Mouse (Mus musculus) lung, embryonic 16.5 days (tissue): ENCODE measurements around the gene Tmem72. TPM values are rescaled to one million over a fixed set of nuclear protein-coding genes. Genes with fewer than 3 reads are reported as not detected.
A peak's percentile ranks its signal among the peaks of the same experiment; 100 is the strongest.

ENCODE experiments used
- ATAC-seq: fragments of 200-750 bp; cut with Nextera tagmentation; 2 replicates; pipeline ENCODE4 v1.8.0; 2017; ENCODE audit warnings: low read depth, mild to moderate bottlenecking, moderate library complexity
- H3K27ac ChIP-seq: fragments of 300-500 bp; sonication (generic); 2 replicates; pipeline ENCODE4 v1.5.1; 2014; ENCODE audit warnings: mild to moderate bottlenecking, control low read depth, low read length
- H3K27me3 ChIP-seq: fragments of 300-500 bp; sonication (generic); 2 replicates; pipeline ENCODE4 v1.6.1; 2014; ENCODE audit warnings: low read depth, low read length, mixed read lengths; ENCODE audit not compliant: control insufficient read depth, insufficient read depth
- H3K36me3 ChIP-seq: fragments of 300-500 bp; sonication (generic); 2 replicates; pipeline ENCODE4 v1.6.1; 2014; ENCODE audit warnings: low read length; ENCODE audit not compliant: control insufficient read depth, insufficient read depth
- H3K4me1 ChIP-seq: fragments of 300-500 bp; sonication (generic); replicated peaks from 2 replicates; pipeline ENCODE4 v1.6.1; 2014; ENCODE audit warnings: low read length, mixed read lengths; ENCODE audit not compliant: control insufficient read depth, insufficient read depth
- H3K4me2 ChIP-seq: fragments of 300-500 bp; sonication (generic); 2 replicates; pipeline ENCODE4 v1.6.1; 2014; ENCODE audit warnings: low read depth, low read length, control low read depth
- H3K4me3 ChIP-seq: fragments of 300-500 bp; sonication (generic); 2 replicates; pipeline ENCODE4 v1.5.1; 2014; ENCODE audit warnings: mild to moderate bottlenecking, low read length, control low read depth
- H3K9ac ChIP-seq: fragments of 300-500 bp; sonication (generic); 2 replicates; pipeline ENCODE4 v1.6.1; 2014; ENCODE audit warnings: low read length, control low read depth
- H3K9me3 ChIP-seq: fragments of 300-500 bp; sonication (generic); 2 replicates; pipeline ENCODE4 v1.6.1; 2016; ENCODE audit warnings: low read length; ENCODE audit not compliant: control insufficient read depth
- WGBS: fragments of 180-500 bp; shearing (Covaris S2); extraction: QIAGEN DNeasy Blood & Tissue Kit; methylation state at CpG from one replicate; pipeline ENCODE4 v1.1.7; 2014; 5-methylcytosine and 5-hydroxymethylcytosine counted together
- polyA plus RNA-seq: library from polyadenylated mRNA; unstranded; fragments of >200 nt; fragmentation: Nextera tagmentation; extraction: Ambion mirVana; gene quantifications from 2 replicates; pipeline ENCODE4 v1.2.1, GENCODE M21; 2015

Gene Tmem72
- polyA plus RNA-seq, result 0.05 and 0.06 TPM in 2 replicates

DNA sequence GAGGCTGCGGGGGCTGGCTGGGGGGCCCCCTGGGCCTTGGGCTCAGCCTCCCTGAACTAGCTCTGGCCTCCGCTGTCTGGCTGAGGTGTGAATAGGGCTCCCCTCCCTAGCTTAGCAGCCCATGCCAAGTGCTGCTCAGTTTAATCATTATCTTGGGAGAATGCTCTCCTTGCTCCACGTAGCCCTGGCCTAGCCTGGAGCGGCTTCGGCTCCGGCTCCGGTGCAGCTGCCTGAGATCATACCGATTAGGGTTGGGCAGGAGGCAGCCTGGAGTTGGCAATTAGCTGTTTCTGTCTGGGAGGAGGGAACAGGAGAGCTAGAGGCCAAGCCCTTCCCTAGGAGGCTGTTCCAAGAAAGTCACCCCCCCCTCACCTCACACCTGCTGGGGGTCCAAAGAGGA lies at the start of gene Tmem72:
Gene Tmem72 (minus strand): TSS at position 248 of the 400 bp plus-strand sequence.
- Histone ChIP-seq H3K36me3 (no peaks in the 10 kb centered on the region), H3K27me3 (no peaks in the 10 kb centered on the region), H3K4me3 (no peak within 1 kb of the TSS), H3K4me2 (no peak within 1 kb of the TSS), H3K27ac (no peak within 1 kb of the TSS), H3K9me3 (no peaks in the 10 kb centered on the region), H3K4me1 (no peaks in the 10 kb centered on the region), H3K9ac (no peak within 1 kb of the TSS)
- WGBS, result 50% methylated on average over 8 of the region's 8 CpGs
- peak; percentile 62; the same call in 1 of the 2 replicates for ATAC-seq

DNA sequence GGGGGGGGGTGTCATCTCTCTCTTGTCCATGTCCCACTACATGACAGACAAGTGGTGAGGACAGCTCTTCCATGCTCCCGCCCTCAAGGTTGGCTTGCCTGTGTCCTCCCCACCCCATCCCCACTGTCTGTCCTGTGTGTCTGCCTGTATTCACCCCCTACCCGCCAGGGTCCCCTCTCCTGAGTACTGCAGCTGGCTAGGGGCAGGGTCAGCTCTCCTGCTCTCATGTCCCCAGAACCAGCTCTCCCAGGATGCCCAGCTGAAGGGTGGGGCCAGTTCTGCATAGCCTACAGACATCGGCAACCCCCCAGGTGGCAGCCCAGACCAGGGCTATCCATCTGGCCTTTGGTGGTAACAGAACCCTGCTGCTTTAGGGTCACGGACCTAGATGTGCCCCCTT lies 47.8 kb upstream of the Tmem72 start:
- Histone ChIP-seq H3K4me2 (no peak overlapping the region), H3K9ac (no peak overlapping the region), H3K27me3 (no peaks in the 10 kb centered on the region), H3K9me3 (no peaks in the 10 kb centered on the region), H3K4me3 (no peak overlapping the region), H3K27ac (no peak overlapping the region), H3K4me1 (no peaks in the 10 kb centered on the region), H3K36me3 (no peaks in the 10 kb centered on the region)
- WGBS, result 78% methylated on average over 4 of the region's 4 CpGs
- ATAC-seq, result no peak

DNA sequence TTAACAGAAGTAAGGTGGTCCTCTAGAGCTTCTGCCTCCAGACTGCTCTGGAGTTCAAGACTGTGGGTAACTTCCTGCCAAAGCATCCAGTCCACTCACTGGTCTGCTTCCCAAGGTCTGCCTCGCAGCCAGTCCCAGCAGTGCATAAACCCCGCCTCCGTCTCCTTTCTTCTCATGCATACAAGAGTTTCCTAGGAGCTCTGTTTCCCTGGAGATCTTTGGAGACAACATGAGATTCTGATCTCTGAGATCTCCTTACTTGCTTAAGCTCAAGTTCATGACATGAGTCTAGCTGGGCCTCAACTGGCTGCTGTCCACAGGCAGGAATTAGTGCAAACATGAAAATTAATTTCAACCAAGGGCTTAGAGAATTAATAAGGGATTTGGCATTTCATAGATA lies 45.6 kb upstream of the Tmem72 start:
- H3K9me3 ChIP-seq, result no peaks in the 10 kb centered on the region
- H3K4me2 ChIP-seq, result no peak overlapping the region
- no peaks in the 10 kb centered on the region for H3K27me3 ChIP-seq
- no peaks in the 10 kb centered on the region for H3K4me1 ChIP-seq
- no peak overlapping the region for H3K4me3 ChIP-seq
- no peaks in the 10 kb centered on the region for H3K36me3 ChIP-seq
- H3K27ac ChIP-seq, result no peak overlapping the region
- WGBS, result 52% methylated on average over 3 of the region's 3 CpGs
- H3K9ac ChIP-seq, result no peak overlapping the region
- ATAC-seq, result no peak

DNA sequence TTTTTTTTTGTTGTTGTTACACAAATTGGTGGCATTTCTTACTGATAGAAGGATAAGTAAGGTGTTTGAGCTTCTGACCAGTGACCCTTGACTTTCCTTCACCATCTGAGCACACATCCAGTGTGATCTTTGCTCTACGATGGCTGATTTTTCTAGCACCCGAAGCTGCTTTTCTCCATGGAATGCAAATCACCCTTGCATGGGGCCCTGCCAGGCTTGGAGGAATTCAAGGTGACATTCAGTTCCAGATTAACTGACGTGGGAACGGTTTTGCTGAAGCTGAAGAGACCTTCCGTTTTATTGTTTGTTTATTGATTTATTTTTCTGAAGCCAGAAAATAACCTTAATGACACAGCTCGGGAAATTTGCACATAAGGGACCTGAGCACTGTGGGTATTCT lies 43.5 kb upstream of the Tmem72 start:
- ATAC-seq, result no peak
- Histone ChIP-seq H3K36me3 (no peaks in the 10 kb centered on the region), H3K4me2 (no peak overlapping the region), H3K27ac (no peak overlapping the region), H3K9ac (no peak overlapping the region), H3K4me3 (no peak overlapping the region), H3K27me3 (no peaks in the 10 kb centered on the region), H3K4me1 (no peaks in the 10 kb centered on the region), H3K9me3 (no peaks in the 10 kb centered on the region)
- WGBS, result 77% methylated on average over 6 of the region's 6 CpGs

DNA sequence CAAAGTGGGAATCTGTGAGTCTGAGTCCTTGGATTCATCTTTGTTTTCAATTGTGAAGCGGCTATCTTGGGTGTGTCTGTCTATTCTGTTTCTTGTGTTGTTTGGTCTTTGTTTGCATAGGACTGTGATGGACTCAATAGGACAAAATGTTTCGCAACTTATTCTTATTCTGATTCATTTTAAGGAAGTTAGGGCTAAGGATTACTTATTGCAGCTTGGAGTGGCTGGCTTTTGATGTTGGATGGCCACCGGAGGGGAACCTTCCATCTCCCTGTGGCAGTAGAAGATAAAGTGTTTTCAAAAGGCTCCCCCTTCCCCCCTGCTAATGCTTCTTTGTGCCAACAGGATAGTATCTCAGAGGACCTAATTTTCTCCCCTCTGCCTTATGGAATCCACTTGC lies 39.7 kb upstream of the Tmem72 start:
- 83% methylated on average over 3 of the region's 3 CpGs for WGBS
- H3K4me1 ChIP-seq, result no peaks in the 10 kb centered on the region
- no peak overlapping the region for H3K4me3 ChIP-seq
- H3K36me3 ChIP-seq, result no peaks in the 10 kb centered on the region
- no peak overlapping the region for H3K4me2 ChIP-seq
- no peaks in the 10 kb centered on the region for H3K27me3 ChIP-seq
- ATAC-seq, result no peak
- H3K9me3 ChIP-seq, result no peaks in the 10 kb centered on the region
- H3K9ac ChIP-seq, result no peak overlapping the region
- no peak overlapping the region for H3K27ac ChIP-seq

DNA sequence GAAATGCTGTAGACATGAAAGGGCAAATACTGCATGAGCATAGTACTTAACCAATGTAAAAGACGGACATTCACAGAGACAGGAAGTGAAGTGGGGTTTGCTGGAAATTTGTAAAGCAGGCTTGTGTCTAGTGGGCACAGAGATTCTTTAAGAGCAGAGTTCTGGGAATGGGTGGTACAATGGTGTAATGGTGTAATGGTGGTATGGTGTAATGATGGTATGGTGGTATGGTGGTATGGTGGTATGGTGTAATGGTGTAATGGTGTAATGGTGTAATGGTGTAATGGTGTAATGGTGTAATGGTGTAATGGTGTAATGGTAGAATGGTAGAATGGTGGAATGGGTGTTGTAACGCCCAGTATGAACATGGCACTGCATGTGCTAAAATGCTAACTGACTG lies 21.3 kb upstream of the Tmem72 start:
- no peak overlapping the region for H3K9ac ChIP-seq
- no peak for ATAC-seq
- H3K4me2 ChIP-seq, result no peak overlapping the region
- WGBS, result 67% methylated on average over 2 of the region's 2 CpGs
- no peak overlapping the region for H3K27ac ChIP-seq
- H3K36me3 ChIP-seq, result no peaks in the 10 kb centered on the region
- H3K4me1 ChIP-seq, result no peaks in the 10 kb centered on the region
- H3K27me3 ChIP-seq, result no peaks in the 10 kb centered on the region
- no peaks in the 10 kb centered on the region for H3K9me3 ChIP-seq
- no peak overlapping the region for H3K4me3 ChIP-seq

DNA sequence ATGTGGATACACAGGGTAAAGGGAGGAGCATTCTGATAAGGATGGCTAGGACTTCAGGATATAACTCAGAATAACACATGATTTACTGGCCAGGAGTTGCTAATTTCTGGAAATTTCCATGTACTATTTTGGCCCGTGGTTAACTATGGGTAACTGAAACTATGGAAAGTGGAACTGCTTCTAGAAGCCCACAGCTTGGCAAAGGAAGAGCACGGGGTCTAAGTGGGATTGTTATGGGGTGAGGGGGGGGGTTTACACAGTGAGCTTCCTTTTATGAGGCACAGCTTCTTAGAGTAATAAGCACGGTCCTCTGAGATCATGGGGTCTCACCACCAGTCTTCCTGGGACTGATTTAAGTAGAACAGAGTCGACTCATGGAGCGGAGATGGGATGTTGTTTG lies 18.6 kb upstream of the Tmem72 start:
- H3K4me1 ChIP-seq, result no peaks in the 10 kb centered on the region
- no peak overlapping the region for H3K4me3 ChIP-seq
- no peak overlapping the region for H3K9ac ChIP-seq
- no peak overlapping the region for H3K4me2 ChIP-seq
- WGBS, result 80% methylated on average over 5 of the region's 5 CpGs
- H3K36me3 ChIP-seq, result no peaks in the 10 kb centered on the region
- no peaks in the 10 kb centered on the region for H3K27me3 ChIP-seq
- H3K27ac ChIP-seq, result no peak overlapping the region
- H3K9me3 ChIP-seq, result no peaks in the 10 kb centered on the region
- no peak for ATAC-seq

DNA sequence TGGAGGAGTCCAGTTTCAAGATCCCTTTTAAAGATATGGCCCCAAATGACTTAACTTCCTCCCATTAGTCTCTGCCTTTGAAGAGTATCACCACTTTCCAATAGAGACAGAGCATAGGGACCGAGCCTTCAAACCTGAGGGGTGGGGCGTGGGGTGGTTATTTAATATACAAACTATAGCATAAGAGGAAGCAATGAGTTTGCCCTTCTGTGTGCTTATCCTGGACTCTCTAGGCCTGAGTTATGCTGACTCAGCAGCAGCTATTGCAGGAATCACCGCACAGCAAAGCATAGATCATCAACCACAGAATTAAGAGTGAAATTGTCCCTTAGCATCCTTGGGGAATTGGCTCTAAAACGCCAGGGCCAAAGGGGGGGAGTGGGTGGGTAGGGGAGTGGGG lies 16.9 kb upstream of the Tmem72 start:
- H3K9me3 ChIP-seq, result no peaks in the 10 kb centered on the region
- no peaks in the 10 kb centered on the region for H3K36me3 ChIP-seq
- no peak overlapping the region for H3K4me3 ChIP-seq
- no peak overlapping the region for H3K4me2 ChIP-seq
- H3K4me1 ChIP-seq, result no peaks in the 10 kb centered on the region
- no peaks in the 10 kb centered on the region for H3K27me3 ChIP-seq
- no peak overlapping the region for H3K9ac ChIP-seq
- ATAC-seq, result no peak
- WGBS, result 69% methylated on average over 4 of the region's 4 CpGs
- H3K27ac ChIP-seq, result no peak overlapping the region

DNA sequence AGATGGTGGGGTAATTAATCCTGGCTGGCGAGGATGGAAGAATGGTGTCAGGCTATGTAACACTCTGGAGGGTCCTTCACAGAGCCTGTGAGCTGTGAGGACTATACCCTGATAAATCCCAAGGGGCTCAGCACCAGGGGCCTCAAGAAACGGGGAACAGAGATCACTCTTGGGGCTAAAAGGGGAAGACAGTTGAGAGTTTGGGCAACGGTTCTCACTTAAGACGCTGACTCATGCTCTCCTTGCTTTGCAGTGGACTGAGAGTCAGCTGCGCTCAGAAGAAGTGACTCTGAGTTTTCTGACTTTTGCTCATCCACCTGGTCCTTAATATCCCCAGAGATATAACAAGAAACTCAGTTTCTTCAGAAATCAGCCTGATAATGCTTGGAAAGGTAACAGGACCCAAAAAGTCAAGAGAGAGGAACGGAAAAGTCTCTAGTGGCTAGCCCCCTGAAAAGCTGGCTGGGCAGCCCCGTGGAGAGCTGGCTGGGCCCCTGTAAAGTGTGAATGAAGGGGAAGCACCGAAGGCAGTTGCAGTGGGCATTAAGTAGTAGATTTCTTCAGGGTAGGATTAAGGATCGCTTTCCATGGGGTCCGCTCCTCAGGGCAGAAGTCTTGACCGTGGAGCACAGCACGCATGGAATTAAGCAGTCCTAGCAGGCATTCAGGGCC lies 7.9 kb upstream of the Tmem72 start:
- ATAC-seq, result no peak
- WGBS, result 69% methylated on average over 12 of the region's 12 CpGs

DNA sequence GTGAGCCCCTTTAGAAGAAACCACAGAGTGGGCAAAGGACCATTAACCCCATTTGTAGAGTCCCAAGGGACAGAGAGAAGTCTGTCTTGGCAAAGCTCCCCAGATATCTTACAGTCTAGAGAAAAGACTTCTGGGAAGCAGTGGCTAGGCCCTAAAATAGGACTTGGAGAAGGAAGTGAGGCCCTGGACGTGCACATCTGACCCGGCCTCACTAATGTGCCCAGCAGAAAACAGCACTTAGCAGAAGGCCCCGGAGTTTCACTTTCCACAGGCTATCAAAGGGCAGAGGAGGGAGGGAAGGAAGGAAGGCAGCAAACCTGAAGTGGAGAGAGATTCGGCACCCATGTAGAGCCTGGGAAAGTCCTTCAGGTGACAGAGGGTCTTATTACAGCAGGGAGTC lies 2.2 kb upstream of the Tmem72 start:
- no peaks in the 10 kb centered on the region for H3K9me3 ChIP-seq
- H3K4me3 ChIP-seq, result no peak overlapping the region
- H3K4me2 ChIP-seq, result no peak overlapping the region
- no peak for ATAC-seq
- 53% methylated on average over 4 of the region's 4 CpGs for WGBS
- no peaks in the 10 kb centered on the region for H3K27me3 ChIP-seq
- H3K4me1 ChIP-seq, result no peaks in the 10 kb centered on the region
- no peak overlapping the region for H3K9ac ChIP-seq
- H3K36me3 ChIP-seq, result no peaks in the 10 kb centered on the region
- no peak overlapping the region for H3K27ac ChIP-seq

More for the DNA sequence above, 7.9 kb upstream of the Tmem72 start:
- Histone ChIP-seq H3K4me1 (no peaks in the 10 kb centered on the region), H3K36me3 (no peaks in the 10 kb centered on the region), H3K4me2 (no peak overlapping the region), H3K4me3 (no peak overlapping the region), H3K9me3 (no peaks in the 10 kb centered on the region), H3K27me3 (no peaks in the 10 kb centered on the region), H3K9ac (no peak overlapping the region), H3K27ac (no peak overlapping the region)
